Mouse (Mus musculus) embryo, embryonic 10.5 days (tissue): Measurements from ENCODE around the gene Tcf7.

Experiments used
- DNase-seq: peaks from one replicate; pipeline ENCODE4 v3.0.0-alpha.2; 2015; ENCODE audit warnings: low spot score

Gene Tcf7

DNA sequence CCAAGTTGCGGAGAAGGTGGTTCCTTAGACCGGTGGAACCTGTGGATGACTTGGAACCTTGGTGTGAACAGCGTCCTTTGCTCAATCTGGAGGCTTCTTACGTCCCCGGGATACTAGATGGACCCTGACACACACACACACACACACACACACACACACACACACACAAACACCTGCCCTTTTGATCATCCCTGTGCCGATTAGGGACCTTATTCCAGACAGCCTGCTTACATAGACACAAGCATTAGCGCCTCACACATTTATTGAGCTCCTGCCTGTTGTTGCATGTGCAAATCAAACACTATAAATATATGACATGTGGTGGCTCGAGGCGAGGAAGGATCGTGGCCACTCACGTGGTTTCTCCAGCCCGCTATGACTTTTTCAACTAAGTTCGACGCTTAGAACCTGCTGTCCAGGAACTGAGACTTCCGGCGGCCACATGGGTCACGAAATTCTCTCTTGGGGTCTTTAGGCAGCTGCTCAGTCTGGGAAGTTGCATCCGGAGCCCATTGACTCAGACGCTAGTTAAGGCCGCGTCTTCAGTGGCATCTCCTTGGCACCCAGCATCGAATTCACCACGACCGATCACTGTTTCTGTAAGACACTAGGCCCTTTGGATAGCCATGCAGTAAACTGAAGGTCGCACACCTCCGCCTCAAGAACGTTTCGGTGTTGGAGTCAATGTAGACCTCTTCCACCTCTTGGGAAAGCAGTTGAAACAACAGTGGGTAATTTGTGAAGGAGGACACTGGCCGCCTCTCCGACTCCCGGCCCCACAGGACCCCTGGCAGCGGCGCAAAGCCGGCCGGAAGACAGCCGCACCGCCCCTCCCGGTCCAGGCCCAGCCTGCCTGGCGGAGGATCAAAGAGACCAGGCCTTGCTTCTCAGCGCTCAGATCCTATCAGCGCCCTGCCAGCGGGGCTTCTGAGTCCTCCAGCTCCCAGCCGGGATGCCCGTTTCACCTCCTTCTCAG, 1.1 kb upstream of the Tcf7 start:
- DNase-seq: peak; percentile 67

DNA sequence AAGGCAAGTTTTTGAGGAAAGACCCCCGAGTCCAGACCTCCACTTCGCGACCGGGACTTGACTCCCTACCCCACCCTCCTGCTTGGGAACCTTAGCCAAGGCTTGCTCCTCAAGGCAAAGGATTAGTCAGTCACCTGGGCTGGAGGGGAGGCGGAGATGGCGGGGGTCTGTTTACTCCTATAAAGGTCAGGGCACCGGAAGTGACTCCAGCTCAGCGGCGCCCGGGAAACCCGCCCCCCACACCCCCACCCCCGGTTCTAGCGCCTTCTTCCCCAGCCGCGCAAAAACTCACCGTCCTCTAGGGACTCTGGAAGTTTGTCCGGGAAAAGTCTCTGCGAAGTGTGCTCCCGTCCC, 417 bp downstream of the Tcf7 start:
- peak; percentile 41 for DNase-seq

DNA sequence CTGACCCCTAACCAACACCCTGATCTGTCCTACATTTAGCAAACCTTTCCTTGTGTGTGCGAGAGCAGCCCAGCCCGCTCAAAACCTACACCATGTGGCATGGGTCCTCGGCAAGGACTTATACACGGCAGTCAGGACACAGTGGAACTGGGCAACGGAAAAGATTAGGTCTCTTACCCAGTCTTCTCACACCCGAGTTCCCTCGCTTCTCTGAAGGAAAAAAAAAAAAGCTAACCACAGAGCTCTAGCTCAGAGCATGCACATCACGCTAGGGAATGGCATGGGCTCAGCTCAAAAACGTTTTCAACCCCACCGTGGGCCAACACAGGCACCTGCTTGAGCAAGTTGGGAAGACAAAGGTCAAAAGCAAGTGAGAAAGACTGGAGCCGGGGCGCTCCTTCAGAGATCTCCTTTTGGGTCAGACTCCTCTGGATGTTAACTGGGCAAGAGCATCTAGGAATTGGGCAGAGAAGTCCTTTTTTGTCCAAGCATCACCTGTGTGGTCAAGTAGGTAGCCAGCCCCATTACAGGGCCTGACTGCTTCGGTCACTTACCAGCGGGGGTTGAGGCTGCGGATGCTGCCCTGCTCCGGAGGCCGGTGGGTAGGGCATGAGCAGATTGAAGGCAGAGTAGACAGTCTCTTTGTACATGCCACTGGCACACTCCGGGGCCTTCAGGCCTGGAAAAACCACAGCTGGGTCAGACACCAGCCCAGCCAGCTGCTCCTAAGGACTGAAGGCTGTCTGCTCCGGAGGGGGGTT, 1.1 kb downstream of the Tcf7 start:
- no peak for DNase-seq

DNA sequence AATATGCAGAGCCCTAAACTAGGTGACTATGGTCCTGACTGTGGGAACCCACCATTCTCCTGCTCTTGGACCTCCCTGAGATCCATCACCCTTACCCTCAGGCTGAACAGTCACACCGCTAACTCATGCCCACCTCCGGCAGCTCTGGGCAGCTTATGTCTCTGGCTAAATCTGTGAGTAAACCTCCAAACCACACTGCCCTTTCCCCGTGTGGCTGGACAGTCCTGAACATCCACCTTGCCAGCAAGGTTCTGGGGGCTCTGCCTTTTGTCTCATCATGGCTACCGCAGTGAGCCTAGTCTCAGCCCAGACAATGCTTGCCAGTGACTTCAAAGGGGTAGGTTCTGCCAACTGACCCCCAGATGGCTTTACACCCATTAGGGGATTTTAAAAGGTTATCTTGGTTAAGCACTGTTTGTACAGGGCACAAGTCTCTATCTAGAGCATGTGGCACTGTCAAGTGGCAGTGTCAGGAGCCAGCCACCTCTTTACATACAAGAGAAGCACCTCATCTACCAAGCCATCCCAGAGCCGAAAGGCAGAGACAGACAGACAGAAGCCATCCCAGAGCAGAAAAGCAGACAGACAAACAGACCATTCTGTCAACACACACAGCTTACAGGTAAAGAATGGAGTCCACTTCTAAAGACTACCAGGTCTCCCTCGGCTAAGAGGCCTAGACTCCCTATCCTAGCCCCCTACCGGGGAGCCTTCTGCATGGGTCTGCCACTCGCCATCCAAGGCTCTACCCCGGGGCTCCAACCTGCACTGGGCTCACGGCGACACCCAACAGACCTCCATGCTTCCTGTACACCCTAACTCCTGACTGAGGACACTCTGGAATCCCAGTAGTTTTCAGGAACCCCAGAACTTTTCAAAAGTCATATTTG, 2.0 kb downstream of the Tcf7 start:
- no peak for DNase-seq

DNA sequence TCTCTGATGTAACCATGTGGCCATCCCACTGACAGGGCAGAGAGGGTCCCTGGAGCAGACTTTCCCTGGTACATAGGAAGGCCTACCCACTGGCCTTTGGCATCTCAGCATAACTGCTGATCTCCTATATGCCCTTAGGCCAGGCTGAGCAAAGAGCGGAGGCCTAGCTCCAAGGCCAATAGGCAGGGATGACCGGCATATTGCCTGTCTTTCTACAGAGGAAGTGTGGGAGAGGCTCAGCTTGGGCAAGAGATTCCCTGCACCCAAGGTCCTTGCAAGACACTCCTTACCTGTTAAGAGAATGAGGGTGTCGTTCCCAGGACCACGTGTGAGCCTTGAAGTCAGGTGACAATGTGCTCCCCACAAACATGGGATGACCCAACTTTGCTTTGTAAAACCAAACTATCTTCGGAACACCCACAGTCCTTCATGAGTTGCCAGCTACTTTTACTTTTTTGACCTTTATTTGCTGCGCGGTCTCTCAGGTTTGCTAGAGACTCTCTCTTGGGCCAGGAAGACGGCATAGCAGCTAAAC, 3.1 kb downstream of the Tcf7 start:
- DNase-seq: no peak

DNA sequence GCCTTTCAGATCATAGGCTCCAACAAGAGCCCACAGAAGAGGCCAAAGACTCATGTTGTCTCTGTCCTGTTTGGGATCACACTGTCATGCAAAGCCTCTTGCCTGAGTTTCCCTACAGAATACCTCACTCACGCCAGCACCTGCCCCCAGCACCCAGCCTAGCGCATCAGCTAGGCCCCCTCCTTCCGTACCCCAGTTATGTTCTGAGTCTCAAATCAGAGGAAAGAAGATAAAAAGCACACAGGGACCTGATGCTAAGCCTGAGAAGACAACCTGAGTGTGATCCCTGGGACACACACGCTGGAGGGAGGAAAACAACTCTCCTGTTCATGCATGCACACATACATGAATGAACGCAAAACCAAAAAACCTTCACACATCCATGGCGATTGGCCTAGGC, 3.8 kb downstream of the Tcf7 start:
- no peak for DNase-seq

DNA sequence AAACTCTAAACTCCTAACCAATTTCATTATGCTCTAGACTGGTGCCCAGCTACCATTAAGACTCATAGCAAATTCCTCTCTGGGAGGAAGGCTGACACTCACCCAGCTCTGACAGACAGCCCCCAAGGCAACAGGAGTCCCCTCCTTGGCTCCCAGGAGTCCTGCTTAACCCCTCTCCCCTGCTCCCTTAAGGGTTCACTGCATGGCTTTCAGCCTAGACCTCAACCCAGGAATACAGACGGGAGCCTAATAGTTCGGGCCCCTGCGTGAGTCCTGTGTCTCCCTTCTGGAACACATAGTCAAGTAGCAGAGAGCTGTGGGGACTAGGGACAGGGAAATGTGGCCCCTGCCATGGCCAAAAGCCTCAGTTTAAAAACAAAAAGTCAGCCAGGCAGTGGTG, 4.7 kb downstream of the Tcf7 start:
- DNase-seq: no peak

DNA sequence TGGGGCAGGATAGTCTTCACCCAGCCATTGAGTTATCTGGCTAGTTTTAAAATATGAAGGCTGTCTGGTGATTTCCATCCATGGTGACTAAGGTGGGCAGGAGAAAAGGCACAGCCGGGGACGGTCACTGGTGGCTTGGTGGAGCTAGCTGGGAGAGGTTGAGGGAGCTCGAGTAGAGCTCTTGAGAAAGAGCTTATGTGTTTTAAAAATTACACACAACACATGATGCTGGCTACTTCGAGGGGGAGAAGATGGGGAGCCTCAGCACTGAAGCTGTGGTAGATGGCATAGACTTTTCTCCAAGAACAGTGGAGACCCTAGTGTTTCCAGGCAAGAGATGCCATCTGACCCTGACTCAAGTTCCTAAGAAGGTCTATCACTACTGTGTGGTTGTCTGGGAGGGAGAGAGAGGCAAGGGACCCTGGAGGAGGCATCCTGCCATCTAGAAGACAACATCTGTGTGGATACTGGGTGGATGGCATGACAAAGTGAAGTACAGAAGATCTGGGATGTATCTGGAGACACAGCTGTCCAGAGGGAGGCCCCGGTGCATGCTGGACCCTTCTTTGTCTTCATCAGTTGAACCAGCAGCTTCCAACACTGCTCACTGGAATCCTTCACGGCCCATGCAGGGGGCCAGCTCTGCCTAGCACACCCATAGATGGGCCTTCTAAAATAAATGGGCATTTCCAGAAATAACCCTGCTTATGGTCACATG, 5.2 kb downstream of the Tcf7 start:
- no peak for DNase-seq

DNA sequence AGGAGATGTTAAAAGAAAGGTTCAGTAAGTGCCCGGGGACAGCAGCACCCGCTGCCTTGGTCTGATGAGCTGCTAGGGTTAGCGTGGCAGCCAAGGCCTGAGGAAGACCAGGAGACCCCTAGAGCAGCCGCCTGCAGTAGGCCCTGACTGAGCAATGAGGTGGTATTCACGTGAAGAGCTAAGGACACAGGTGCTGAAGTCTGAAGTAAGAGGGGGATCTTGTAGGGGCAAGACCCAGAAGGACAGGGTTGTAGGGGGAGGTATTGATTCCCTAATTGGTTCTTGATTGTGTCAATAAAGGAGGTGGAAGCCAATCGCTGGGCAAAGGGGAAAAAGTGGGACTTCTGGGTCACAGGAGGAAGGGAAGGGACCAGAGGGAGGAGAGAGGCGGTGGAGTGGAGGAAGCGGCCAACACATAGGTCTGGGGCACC, 5.8 kb downstream of the Tcf7 start:
- no peak for DNase-seq

DNA sequence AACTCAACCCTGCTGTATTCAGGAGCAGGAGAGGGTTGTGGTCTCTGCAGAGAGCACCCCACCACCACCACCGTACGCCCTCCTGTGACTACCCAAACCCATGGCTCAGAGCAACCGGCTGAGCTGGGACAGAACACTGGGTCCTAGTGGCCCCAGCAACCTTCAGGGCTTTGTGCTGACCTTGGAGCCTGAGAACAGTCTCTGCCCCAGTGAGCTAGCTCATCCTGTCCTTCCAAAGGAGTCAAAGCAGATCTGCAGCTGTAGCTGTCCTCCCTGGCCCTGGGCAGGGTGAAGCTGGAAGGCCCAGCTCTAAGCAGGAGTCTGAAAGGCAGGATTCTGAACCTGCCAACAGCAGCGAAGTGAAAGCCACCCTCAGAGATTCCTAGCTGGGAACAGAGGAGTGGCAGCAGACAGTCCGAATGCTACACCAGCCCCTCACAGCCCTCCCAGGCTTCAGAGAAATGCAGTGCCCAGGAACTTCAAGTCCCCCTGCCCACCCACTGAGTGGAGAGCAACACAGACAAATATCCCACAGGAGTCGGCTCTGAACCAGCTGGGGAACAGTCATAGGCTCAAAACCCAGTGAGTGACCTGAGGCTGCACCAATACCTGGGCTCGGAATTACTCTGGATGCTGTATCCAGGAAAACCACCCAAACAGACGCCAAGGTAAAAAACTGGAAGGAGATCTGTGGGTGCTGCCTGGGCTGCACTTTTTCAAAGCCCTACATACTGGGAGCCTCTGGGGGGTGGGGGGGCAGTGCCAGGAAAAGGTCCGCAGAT, 6.8 kb downstream of the Tcf7 start:
- no peak for DNase-seq

DNA sequence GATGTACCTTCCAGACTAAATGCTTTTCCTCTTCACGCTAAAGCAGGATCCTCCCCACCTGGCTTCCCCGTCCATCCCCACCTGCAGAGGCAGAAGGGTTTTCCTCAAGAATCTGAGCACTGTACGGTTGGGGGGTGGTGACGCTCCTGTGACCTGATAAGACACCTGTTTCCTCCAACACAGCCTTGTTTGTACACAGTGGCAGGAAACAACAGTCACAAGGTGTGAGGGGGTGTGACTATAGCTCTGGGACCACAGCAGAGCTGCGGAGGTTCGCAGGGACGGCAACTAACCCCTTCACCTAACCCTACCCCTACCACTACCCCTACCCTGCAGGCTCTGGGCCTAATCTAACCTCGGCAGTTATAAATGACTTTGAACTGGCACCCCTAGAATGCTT, 7.4 kb downstream of the Tcf7 start:
- no peak for DNase-seq

DNA sequence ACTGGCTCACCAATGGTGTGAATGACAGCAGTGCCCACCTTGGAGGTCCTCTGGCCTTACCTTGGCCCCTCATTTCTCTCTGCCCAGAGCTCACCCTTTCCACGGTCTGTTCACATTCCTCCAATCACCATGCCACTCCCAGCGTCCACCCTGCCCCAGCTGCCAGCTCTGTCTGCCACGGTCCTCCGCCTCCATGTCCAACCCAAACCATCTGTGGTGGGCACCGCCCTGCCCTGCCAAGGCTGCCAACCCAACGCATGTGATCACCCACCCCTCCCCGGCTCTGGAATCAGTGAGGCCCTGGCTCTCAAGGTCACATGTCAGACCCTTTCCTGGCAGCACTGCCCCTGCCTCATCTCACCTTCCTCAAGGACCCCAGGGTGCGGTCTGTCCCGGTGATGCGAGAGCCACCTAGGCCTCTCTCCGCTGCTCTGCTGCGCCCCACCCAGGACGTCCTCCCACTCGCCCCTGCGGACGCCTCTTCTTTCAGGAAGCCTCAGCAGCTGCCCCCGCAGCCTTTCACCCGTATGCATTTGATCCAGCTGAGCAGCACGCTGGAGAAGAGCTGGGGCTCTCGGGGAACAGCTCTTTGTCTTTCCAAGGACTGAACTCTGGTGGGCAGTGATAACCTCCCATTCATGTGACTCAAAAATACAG, 8.2 kb downstream of the Tcf7 start:
- DNase-seq: no peak

DNA sequence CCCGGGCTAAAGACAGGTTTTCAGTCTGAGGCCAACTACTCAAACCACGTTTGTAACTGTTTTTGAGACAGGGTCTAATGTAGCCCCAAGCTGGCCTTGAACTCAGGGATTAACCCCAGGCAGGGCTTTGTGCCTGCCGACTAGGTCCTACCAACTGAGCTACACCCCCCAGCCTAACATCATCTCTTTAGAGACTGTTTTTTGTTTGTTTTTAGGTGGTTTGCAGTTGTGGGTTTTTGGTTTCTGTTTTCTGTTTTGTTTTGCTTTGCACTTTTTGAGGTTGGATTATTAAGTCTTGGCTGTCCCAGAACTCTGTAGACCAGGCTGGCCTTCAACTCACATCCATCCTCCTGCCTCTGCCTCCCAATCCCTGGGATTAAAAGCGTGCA, 8.9 kb downstream of the Tcf7 start:
- DNase-seq: no peak

DNA sequence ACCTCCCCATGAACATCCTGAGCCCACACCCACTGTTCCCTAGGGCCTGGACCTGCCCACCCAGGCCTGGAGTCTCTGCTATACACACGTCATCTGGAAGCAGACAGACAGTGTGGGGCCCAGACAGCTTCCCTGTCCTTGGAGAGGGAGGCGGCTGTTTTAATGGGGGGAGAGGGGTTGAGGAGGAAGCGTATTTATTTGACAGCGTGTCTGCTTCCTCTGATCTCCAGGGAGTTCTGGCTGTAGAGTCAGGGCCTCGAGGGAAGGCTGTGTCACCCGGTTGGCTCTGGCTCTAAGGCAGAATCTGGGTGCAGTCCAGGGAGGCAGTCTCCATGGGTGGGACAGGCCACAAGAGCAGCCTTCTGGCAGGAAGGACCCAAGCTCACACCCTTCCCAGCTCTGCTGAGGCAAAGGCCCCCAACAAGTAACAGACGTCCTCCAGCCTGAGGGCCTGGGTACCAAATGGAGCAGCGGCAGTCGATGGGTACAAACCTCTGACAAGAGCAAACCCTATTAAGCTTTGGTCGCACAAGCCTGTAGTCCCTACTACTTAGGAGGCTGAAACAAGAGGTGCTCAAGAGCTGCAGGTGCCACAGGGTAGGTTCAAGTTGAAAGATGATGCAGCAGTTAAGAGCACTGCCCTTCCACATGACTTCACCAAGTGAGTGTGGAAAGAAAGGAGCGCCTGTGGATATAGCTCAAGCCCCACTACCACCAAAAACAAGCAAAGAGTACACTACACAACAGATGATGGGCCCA, 9.5 kb downstream of the Tcf7 start:
- DNase-seq: no peak

DNA sequence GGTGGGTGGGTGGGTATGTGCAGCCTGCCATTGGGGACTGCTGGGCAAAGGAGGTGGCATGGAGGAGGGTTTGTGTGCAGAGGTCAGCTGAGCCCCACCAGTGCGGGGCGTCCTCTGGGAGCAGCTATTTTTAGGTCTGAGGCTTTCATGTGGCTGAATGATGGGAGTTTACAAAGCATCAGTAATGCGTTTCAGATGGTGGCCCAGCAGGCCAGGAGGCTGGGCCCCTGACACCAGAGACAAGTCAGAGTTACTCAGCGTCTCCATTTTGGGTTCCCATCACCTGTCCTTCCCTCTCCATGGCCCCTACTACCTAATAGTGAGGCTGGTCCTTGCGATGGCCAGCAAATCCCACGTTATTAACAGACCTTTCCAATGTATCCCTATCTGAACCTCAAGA, 10.2 kb downstream of the Tcf7 start:
- DNase-seq: peak; percentile 38

DNA sequence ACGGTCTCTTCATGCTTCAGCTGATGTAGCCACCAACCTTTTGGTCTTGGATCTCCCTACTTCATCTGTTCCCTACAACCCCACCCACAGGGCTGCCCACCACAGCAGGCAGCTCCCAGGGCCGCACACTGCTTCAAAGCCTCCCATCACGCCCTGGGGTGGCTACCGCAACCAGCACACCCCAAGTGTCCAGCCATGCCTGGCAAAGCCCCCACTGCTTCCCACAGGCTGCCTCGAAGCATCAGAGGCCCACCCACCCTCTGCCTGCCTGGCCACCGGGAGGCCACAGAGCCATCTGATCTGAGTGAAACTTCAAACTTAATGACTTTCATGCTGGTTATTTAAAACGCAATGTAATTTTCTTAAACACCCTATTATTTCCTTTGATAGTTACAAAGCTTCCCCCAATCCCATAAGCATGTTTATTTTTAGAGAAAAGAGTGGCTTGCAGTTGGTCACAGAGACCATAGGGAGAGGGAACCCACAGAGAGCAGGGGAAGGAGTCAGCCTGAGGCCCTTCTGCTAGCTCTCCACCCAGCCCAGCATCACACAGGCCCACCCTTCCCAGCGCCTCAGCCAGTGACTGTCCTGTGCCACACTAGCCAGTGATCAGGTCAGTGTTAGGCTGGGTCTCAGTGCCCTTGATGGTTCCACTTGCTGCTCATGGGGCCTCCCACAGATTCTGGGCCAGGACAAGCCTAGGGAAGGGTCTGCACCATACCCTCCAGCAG, 10.9 kb downstream of the Tcf7 start:
- DNase-seq: no peak

DNA sequence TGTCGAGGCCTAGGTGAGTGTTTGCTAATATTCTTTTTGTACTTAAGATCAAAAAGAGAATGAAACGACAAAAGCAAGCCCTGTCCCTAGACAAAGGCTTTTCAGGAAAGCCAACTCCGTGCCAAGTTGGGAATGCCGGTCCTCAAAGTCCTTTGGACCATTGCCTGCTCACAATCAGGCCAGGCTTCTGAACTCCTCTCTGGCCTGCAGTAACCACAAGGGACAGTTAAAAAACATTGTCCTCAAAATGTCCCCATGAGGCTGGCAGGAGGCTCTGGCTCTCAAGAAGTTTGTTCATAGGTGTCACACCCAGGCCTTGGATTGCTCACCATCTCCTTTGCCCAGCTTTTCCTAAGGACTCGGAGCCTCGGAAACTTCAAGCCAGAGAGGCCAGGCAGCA, 13.0 kb downstream of the Tcf7 start:
- DNase-seq: no peak

DNA sequence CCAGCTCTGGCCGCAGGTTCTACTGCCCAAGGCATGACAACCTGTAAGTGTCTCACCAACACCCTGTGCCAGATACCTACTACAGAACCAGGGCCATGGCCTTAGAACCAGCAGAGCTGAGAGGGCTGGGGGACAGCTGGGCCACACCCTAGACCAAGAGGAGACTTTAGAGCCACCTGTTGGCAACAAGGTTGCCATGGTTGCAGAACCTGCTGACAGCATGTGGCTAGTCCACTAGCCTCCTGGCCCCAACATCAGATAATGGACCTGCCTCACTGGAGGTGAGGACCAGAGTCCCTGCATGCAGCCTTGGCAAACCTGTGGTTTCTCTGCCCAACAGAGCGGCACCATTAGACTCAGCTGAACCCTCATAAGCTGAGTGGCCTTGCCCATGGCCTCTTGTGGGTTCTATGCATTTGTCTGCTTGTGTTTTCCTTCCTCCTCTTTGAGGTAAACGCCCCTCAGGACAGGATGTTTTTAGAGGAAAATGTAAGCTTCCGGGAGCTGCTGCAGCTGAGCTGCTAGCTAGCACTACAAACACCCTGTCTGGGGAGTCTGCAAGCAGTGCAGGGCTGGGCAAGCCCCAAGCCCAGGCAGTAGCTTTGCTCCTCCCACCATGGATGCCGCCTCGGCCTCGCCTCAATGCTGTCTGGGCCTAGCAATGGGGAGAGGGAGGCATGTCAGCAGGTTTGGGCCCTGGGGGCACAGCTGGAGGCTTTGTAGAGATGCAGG, 14.5 kb downstream of the Tcf7 start:
- no peak for DNase-seq
